Mouse (Mus musculus) 416B (cell line): ENCODE data around the gene Sash1.

Source experiments
- DNase-seq: peaks from one replicate; pipeline ENCODE4 v3.0.0; 2011; ENCODE audit warnings: low read depth

Sash1 gene

DNA sequence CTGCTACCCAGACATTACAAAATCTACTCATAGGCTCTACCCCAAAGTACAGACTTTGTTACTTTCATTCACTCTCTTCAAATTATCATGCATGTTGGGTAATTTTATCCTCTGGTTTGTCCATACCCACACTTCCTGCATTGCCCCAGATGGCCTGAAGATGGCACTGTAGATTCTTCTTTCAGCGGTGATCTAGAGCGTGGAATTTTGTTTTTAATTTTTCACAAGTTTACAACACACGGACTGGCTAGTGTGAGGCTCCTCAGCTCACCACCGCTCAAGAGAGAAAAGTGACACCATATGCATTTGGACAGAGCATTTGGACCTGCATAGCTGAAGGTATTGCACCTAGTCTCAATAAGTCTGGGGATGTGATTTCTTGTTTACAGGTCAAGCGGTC is 93.5 kb downstream of the Sash1 start:
- DNase-seq = peak; percentile 44

DNA sequence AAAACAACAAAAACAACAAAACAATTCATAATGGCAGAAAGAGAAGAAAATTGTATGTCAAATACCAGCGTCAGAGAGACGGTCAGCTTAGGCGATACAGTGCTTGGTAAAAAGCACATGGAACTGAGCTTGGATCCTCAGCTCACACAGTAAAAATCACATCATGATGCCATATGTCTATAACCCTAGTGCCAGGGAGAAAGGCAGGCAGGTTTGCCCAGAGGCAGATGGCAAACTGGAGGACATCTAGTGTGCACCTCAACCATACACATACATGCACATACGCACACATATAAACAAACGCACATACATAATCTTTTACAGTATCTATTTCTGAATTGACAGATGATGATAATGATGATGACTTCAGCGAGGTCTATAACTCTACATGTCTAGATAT is 96.8 kb downstream of the Sash1 start:
- DNase-seq = no peak

DNA sequence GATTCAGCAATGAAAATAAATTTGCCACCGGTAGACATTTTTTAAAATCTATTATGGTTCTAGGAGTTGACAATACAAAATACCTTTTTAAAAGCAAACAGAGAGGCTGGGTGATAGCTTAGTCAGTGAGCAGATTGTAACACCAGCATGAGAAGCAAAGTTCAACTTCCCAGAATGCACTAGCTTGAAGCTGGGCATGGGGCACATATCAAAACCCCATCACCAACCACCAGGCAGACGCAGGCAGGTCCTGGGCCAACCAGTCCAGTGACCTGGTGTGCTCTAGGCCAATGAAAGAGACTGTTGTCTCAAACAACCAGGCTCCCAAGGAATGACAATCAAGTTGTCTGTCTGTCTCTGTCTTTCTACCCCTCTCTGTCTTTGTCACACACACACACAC is 98.6 kb downstream of the Sash1 start:
- DNase-seq = no peak

DNA sequence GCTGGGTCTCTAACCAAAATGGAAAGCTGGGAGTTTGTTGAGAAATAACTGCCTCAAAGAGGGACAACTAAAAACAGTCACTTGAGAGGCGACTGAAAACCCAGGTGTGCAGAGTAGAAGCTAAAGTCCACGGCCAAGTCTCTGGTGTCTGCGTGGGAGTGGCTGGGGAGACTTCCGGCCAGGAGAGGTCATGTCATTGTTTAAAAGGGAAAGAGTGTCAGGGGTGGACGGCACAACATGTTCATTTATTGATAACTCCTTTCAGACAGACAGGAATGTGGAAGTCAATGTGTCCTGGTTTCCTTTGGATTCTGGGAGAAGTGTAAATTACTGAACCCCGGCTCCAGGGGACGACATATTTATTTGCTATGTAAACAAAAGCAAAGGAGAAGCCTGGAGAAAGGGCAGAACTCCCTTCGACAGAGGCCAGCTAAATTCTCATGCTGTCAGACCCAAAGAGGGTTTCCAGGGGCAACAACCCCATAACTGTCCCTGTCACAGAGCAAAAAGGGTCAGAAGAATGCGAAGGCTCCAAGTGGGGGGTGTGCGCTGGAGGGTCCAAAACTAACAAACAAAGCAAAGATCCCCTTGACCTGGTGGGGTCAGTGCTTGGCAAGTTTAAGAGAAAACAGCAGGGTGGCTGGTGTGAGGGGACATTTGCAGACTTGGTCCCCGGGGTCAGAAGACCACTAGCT is 100.3 kb downstream of the Sash1 start:
- no peak for DNase-seq

DNA sequence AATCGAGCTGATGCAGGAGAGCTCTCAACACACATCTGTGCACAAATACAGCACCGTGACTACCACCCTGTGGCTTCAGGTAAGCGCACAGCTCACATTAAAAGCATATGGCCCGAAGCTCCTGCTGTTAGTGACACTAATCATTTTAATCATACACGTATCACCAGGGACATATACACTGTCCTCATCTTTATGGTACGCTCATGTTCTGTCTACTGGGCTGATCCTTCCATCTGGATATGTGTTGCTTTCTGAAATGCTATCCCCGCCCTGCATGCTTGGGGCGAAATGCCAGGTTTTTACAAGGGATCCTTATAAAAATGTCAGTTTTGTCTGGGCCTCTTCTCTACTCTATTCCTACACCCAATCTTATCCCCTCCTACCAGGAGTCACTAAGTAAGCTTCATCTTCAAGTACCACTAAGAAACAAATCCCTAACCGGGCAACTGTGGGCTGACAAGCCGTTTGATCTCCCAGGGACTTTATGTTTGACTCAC is 103.9 kb downstream of the Sash1 start:
- DNase-seq = no peak

DNA sequence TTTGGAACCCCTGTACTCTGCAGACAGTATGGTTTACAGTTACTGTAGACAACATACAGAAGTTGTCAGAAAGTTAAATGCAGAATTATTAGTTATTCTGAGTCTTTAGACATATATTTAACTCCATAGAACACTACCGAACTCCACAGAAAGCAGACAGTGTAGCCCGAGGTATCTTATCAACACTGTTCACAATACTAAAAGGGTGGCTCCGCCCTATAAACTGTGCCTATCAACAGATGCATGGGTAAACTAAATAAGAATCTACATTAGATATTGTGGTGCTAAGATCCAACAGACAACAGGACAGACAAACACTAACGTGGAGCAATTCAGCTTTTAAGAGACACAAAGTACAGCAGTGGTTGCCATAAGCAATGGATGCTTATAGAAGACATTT is 106.0 kb downstream of the Sash1 start:
- no peak for DNase-seq

DNA sequence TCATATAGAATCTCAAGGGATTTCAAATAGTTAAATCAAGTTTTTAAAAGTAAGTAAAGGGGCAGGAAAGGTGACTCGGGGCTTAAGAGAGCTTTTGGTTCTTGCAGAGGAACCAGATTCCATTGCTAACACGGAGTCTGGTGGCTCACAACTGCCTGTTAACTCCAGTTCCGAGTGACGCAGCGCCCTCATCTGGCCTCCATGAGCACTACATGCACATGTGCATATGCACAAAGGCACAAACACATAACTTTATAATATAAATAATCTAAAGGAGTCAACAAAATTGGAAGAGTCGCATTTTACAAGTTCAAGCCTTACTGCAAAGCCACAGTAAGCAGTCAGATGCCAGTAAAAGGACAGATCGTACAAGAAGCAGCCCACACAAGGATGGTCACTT is 107.0 kb downstream of the Sash1 start:
- DNase-seq = no peak

DNA sequence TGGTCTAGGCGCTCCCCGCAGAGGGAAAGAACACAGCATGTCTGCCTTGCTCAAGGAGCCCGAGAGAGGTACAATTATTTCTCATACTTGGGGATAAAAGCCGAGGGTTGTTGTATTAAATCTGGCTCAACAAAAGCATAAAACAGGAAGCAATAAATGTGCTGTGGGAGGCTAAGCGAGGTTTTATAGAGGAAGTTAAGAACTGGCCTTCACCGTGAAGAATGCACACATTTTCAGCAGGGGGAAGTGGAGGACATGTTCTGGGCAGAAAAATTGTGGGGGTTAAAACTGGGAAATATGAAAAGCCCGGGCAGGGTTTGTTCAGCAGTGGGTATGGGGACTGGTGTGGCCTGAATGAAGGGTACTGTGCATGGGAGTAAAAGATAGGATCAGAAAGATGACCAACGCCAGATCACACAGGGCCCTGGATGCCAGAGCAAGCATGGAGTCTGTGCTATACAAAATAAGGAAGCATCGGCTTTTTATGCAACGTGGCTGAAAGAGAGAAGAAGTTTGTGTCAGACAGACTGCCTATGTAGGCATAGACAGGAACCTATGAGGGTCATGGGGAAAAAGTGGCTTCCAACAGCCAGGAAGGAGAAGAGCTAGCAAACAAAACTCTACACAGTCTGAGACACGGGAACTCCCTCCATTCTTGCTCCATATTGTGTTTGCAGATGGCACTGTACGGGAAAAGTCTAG is 108.2 kb downstream of the Sash1 start:
- no peak for DNase-seq

DNA sequence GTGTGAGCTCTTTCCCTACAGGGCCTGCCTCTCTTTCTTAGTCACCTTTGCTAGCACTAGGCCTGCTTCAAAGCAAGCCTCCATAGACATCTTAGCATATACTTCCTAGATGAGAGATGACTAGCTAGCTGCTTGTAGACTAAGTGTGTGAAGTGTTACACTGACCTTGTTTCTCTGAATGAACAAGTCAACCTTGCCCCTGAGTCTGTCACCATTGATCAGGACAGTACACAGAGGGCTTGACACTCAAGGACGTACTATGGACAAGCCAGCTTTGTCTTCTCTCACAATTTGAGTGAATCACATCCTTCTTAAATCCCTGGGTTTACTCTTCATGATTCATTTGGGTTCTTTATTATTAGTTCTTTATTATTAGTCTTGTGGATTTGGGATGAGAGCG is 109.1 kb downstream of the Sash1 start:
- no peak for DNase-seq

DNA sequence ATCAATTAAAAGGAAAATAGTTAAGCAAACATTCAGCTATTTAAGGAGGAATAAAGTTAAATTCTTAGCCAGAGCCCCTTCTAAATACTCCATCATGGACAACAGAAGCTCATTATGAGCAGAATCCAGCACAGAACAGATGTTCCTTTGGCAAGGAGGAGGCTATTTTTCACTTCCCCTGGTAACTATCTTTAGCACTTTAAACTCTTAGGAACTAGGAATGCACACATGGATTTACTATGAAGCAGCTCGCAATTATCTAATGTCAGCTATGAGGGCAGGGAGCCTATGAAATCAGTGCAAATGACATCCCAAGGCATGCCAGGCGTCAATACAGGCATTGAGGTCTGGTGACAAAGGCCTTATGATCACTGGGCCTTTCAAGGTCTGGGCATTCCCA is 110.1 kb downstream of the Sash1 start:
- no peak for DNase-seq

DNA sequence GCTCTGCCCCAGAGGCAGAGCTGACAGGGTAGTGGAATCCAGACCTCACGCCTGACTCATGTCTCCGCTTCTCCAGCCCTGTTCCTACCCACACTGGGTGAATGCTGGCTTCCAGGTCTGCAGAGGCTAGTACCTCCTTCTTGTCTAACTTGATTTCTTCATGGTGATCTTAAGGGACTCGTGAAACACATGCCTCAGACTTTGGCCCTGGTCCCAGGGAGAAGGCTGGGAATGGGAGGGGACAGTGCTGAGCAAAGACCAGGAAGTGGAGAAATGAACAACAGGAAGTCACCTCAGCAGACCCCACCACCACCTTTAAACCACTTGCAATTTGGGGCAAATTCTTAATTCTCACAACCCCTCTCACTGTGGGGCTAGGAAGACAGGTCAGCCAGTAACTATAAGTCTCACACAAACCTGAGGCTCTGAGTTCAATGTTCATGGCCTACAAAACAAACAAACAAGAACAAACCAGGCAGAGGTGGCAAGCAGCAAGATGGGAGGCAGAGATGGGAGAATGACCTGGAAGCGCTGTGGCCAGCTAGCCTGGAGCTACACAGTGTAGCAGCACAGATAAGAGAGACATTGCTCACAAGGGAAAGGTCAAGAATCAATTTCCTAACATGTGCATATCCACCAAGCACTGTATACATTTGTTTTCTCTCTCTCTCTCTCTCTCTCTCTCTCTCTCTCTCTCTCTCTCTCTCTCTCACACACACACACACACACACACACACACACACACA is 113.2 kb downstream of the Sash1 start:
- DNase-seq = no peak

DNA sequence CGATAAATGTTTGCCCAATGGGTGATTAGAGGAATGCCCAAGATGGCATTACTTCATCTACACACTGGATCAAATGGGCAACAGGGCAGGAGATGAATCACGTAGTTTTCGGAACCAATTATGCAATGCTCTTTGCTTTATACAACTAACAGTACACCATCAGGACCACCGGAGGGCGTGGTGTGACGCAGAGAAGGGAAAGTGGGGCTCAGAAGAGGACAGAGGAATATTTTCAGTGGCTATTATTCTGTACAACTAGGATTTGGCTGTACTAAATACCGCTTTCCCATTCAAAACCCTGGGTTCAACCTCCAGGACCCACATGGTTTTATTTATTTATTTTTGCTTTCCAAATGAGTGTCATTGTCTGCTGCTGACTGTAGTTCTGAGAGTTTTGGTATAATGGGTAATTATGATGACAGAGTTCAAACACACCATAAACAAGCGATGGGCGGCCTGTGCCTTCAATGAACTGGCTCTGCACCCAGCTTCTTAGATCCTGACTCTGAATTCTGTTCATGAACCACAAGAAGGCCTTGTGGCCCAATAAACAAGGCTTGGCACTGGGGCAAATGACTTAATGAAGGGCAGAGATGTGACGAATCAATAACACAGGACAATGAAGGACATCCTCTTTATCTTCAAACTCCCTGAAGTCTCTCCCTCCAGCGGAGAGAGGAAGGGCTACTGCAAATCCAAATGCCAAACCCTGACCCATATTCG is 114.8 kb downstream of the Sash1 start:
- DNase-seq = no peak

DNA sequence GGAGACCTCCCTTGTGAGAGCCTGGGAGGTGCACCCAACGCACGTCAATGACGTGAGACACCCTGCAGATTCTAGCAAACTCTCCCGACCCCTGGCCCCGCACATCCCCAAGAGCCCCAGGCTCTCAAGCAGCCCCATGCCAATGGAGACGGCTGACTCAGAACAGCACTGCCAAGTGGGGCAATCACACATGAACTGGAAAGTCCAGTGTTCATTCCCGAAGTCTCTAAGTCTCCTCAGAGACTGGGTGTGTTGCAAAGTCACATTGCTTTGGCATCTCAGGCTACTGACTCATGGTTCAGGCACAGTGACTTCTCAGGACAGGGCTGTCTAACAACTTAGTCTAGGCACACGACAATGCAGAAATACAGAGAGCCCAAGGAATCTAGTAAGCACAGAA is 117.2 kb downstream of the Sash1 start:
- no peak for DNase-seq

DNA sequence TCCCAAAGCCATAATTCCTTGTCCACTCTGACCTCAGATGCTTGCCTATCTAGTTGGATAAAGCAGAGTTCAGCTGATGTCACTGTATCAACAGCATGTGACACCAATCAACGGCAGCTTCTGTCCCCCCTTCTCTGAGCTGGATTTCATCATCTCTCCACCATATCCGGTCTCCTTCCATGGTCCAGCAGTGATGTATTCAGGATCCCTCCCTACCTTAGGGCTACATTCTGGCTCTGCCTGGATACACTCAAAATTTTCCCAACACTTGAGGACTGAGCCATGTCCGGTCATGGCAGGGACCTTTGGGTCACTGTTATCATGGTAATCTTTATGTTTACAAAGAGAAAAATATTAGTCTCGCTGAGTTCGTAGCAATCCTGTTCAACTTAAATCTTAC is 118.5 kb downstream of the Sash1 start:
- no peak for DNase-seq

DNA sequence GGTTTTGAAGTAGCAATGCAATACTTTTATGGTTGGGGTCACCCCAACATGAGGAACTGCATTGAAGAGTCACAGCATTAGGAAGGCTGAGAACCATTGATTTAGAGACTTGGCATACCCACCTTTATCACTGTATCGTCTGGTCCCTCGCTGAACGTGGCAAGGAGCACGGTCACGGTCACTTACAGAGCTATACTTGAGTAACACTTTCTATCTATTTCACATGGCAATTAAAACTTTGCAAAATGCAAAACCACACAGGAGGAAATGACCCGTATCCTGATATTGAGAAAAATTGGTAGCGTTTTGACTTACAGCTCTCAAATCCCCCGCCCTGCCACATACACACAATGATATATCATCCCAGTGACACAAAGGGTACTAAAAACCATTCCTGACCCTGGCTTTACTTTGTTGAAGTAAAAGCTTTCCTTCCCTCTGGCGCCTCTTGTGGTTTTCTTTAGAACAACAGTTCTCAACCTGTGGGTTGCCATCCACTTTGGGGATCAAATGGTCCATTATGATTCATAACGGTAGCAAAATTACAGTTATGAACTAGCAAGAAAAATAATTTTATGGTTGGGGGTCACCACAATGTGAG is 119.8 kb downstream of the Sash1 start:
- DNase-seq = peak; percentile 9

DNA sequence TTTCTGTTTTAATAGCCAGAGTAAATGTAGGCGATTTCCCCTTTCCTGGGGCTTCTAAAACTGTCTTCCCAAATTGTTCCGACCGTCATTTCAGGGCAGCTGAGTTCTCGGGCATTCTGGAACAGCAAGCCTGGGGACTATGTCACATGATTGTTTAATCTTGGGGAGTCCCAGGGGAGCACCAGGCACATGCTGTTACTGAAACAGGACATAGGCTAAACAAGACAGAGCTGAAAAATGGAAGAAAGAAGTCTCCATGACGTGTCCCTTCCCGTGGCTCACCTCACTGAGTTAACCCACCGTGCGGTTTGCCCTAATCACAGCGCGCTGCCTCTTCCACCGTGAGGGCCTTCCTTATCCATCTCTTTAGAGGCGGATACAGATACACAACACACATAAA is 123.1 kb downstream of the Sash1 start:
- no peak for DNase-seq

DNA sequence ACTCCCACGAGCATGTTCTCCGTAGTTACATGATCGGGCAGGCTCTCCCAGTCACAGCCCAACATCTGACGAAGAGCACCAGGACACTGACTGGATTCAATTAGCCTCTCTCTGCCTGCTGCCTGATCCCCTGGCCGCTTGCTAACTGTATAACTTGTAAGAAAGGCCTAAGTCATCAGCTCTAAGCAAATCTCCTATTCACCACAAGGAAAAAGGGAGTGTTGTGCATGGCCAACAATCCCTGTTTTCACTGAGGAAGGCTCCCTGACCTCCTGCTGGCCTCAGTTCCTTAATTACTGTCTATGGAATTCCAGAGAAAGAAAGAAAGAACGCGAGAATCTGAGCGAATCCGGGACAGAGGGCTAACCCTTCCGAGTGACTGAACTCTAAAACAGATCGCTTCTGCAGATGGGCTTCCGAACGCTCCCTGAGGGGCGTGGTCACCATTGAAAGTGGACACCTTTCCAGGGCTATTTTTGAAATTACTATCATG is 123.6 kb downstream of the Sash1 start:
- DNase-seq = no peak

DNA sequence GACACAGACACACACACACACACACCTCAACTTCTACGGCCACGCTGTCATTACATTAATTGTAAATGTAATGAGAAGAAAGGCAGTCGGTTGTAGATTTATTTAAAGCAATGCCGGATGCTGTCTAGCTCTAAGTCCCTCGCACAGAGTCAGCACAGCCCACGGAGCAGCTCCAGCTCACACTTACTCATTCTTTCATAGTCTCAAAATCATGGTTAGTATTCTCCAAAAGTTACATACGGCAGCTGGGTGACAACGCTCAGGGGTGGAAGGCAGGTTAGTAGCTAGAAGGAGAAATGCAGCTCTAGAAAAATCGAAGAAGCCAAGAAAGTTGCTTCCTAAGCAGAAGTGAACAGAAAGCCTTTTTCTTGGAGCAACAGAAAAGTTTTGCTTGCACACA is 124.2 kb downstream of the Sash1 start:
- no peak for DNase-seq

DNA sequence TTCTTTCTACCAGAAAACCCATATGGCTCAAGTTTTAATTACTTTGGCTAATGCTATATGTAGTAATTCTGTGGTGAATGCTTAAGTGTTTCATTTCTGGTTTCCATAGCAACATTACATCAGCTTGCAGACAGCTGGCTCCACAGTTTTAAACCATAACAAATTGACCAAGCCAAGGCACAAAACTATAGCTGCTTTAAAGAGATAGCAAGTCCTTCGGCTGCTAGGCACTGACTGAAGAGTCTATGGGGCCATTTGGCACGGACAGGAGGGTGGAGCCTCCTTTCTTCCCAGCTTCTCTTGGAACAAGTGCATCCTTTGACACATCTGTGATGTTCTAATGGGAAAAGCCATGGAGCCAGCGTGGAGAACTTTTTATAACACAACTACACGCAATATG is 125.3 kb downstream of the Sash1 start:
- DNase-seq = no peak

DNA sequence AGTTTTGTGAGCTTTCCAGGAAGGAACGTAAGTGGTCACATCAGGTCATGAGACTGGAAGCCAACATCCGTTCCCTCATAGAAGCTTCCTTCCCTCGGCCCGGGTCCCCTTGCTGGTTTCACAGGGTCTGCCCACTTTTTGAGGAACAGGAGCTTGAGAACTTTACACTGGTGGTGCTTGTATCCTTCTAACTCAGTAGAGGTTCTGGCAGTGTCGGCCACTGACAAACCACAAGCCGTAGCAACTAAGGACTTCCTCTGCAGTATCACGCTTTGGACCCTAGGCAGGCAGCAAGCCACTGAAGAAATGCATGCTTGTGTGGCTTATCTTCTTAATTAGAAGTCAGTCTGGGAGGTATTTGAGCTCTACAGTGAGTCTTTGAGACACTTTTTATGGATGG is 126.6 kb downstream of the Sash1 start:
- no peak for DNase-seq

DNA sequence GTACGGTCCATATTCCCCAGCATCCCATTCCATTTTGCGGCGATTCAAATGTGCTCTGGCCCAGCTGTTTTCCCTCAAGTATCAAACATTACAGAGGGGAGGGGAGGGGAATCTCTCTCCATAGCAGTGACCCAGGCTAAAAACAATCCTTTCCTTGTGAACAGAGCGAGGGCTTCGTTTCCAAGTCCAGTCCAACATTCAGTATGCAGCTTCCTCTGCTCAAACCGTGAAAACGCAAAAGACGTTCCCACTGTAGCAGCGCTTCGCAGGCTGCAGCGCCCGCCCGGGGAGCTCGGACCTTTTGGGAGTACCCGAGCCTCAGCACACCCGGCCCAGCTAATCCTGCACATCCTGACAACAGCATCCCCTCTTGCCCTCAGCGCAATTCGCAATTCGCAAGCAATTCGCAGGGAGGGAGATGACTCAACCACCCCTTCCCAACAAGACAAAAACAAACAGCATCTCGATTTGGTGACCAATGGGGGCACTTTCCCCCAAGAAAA is 128.4 kb downstream of the Sash1 start:
- no peak for DNase-seq
